Mouse (Mus musculus): ENCODE data around the gene Urah. TPM values are rescaled to one million over a fixed set of nuclear protein-coding genes. Genes with fewer than 3 reads are reported as not detected.

Gene Urah
- polyA plus RNA-seq, 1 experiment from 2014 or later, result 0.41 TPM

GRCm38 (mm10) chr7:140880865-140881515 is 46.2 kb downstream of the Urah start:
- DNase-seq (ENCODE audit: low spot score) (no peak), ATAC-seq (no peak)
- Histone ChIP-seq H3K9ac (ENCODE audit: low read length) (peak overlapping the region; percentile 83; the same call in 1 of the 2 replicates), H3K27ac (ENCODE audit: low read depth, low read length) (no peak overlapping the region), H3K4me1 (ENCODE audit: control insufficient read depth, insufficient read depth, low read length) (peaks cover 7% of the 10 kb centered on the region; the same call in 1 of the 2 replicates), H3K36me3 (ENCODE audit: control insufficient read depth, insufficient read depth, low read length) (peaks cover 12% of the 10 kb centered on the region), H3K9me3 (replicated peaks; ENCODE audit: control insufficient read depth, low read length) (no peaks in the 10 kb centered on the region), H3K4me3 (ENCODE audit: low read depth, low read length) (peak overlapping the region; percentile 85), H3K4me2 (ENCODE audit: low read length) (peak overlapping the region; percentile 70), H3K27me3 (replicated peaks; ENCODE audit: control insufficient read depth, insufficient read depth, low read length) (no peaks in the 10 kb centered on the region)
- WGBS, result 32% methylated on average over 8 of the region's 8 CpGs

GRCm38 (mm10) chr7:140881696-140882468 is 47.1 kb downstream of the Urah start, which contains the start of the genes Psmd13 and Sirt3:
TSS of gene Psmd13 (plus strand) at chr7:140881968.
TSS of gene Sirt3 (minus strand) at chr7:140882309.
- Histone ChIP-seq H3K9ac (ENCODE audit: low read length) (peak within 1 kb of the TSS; percentile 83), H3K4me1 (ENCODE audit: control insufficient read depth, insufficient read depth, low read length) (peaks cover 7% of the 10 kb centered on the region; the same call in 1 of the 2 replicates), H3K4me2 (ENCODE audit: low read length) (peak within 1 kb of the TSS; percentile 70), H3K27me3 (replicated peaks; ENCODE audit: control insufficient read depth, insufficient read depth, low read length) (no peaks in the 10 kb centered on the region), H3K36me3 (ENCODE audit: control insufficient read depth, insufficient read depth, low read length) (peaks cover 21% of the 10 kb centered on the region), H3K4me3 (ENCODE audit: low read depth, low read length) (peak within 1 kb of the TSS; percentile 85), H3K27ac (ENCODE audit: low read depth, low read length) (peak within 1 kb of the TSS; percentile 80), H3K9me3 (replicated peaks; ENCODE audit: control insufficient read depth, low read length) (no peaks in the 10 kb centered on the region)
- ATAC-seq (peak; percentile 97), DNase-seq (ENCODE audit: low spot score) (peak; percentile 97)
- WGBS, result under 1% methylated on average over 59 of the region's 59 CpGs

- H3K27ac ChIP-seq (ENCODE audit: low read depth, low read length), result peak overlapping the region; percentile 46; the same call in 1 of the 2 replicates
These were observed 47.6 kb downstream of the Urah start for GRCm38 (mm10) chr7:140882469-140882803.

More at GRCm38 (mm10) chr7:140882469-140882803, 47.6 kb downstream of the Urah start:
- H3K27me3 ChIP-seq (replicated peaks; ENCODE audit: control insufficient read depth, insufficient read depth, low read length), result no peaks in the 10 kb centered on the region
- no peak for ATAC-seq
- peaks cover 7% of the 10 kb centered on the region; the same call in 1 of the 2 replicates for H3K4me1 ChIP-seq (ENCODE audit: control insufficient read depth, insufficient read depth, low read length)
- WGBS, result under 1% methylated on average over 12 of the region's 12 CpGs
- no peak for DNase-seq (ENCODE audit: low spot score)
- H3K4me3 ChIP-seq (ENCODE audit: low read depth, low read length), result peak overlapping the region; percentile 85
- H3K36me3 ChIP-seq (ENCODE audit: control insufficient read depth, insufficient read depth, low read length), result peaks cover 26% of the 10 kb centered on the region
- H3K4me2 ChIP-seq (ENCODE audit: low read length), result peak overlapping the region; percentile 70
- no peaks in the 10 kb centered on the region for H3K9me3 ChIP-seq (replicated peaks; ENCODE audit: control insufficient read depth, low read length)
- H3K9ac ChIP-seq (ENCODE audit: low read length), result peak overlapping the region; percentile 83

Other genes with a start within 250 kb of the Urah start
- gene Olfr46, start 233.7 kb upstream of the Urah start, polyA plus RNA-seq (2014; fragmentation: Nextera tagmentation; extraction: Ambion mirVana), result not detected in 2 replicates
- not detected in 2 replicates for gene Olfr61, start 206.0 kb upstream of the Urah start, polyA plus RNA-seq (2014; fragmentation: Nextera tagmentation; extraction: Ambion mirVana)
- not detected in 2 replicates for gene Olfr53, start 188.6 kb upstream of the Urah start, polyA plus RNA-seq (2014; fragmentation: Nextera tagmentation; extraction: Ambion mirVana)
- gene Olfr539, start 175.1 kb upstream of the Urah start, polyA plus RNA-seq (2014; fragmentation: Nextera tagmentation; extraction: Ambion mirVana), result not detected in 2 replicates
- gene Olfr45, start 153.1 kb upstream of the Urah start, polyA plus RNA-seq (2014; fragmentation: Nextera tagmentation; extraction: Ambion mirVana), result not detected in 2 replicates
- not detected in 2 replicates for gene Olfr541, start 137.8 kb upstream of the Urah start, polyA plus RNA-seq (2014; fragmentation: Nextera tagmentation; extraction: Ambion mirVana)
- not detected in 2 replicates for gene Cyp2e1, start 71.3 kb upstream of the Urah start, polyA plus RNA-seq (2014; fragmentation: Nextera tagmentation; extraction: Ambion mirVana)
- 0.23 and 0.45 TPM in 2 replicates for gene Syce1, start 47.2 kb upstream of the Urah start, polyA plus RNA-seq (2014; fragmentation: Nextera tagmentation; extraction: Ambion mirVana)
- 12.3 and 13.6 TPM in 2 replicates for gene Zfp941, start 12.8 kb upstream of the Urah start, polyA plus RNA-seq (2014; fragmentation: Nextera tagmentation; extraction: Ambion mirVana)
- gene Scgb1c1, start 10.5 kb downstream of the Urah start, polyA plus RNA-seq (2014; fragmentation: Nextera tagmentation; extraction: Ambion mirVana), result not detected in 2 replicates
- gene Odf3, start 12.8 kb downstream of the Urah start, polyA plus RNA-seq (2014; fragmentation: Nextera tagmentation; extraction: Ambion mirVana), result not detected in 2 replicates
- not detected in 2 replicates for gene Gm45785, start 21.3 kb downstream of the Urah start, polyA plus RNA-seq (2014; fragmentation: Nextera tagmentation; extraction: Ambion mirVana)
- 95.0 and 96.9 TPM in 2 replicates for gene Ric8a, start 21.9 kb downstream of the Urah start, polyA plus RNA-seq (2014; fragmentation: Nextera tagmentation; extraction: Ambion mirVana)
- gene Bet1l, start 22.6 kb downstream of the Urah start, polyA plus RNA-seq (2014; fragmentation: Nextera tagmentation; extraction: Ambion mirVana), result 47.2 and 53.3 TPM in 2 replicates
- gene Psmd13, start 47.0 kb downstream of the Urah start, polyA plus RNA-seq (2014; fragmentation: Nextera tagmentation; extraction: Ambion mirVana), result 262 and 286 TPM in 2 replicates
- 28.2 and 29.5 TPM in 2 replicates for gene Sirt3, start 47.3 kb downstream of the Urah start, polyA plus RNA-seq (2014; fragmentation: Nextera tagmentation; extraction: Ambion mirVana)
- not detected in 2 replicates for gene Cox8b, start 65.4 kb downstream of the Urah start, polyA plus RNA-seq (2014; fragmentation: Nextera tagmentation; extraction: Ambion mirVana)
- 0.37 and 0.73 TPM in 2 replicates for gene Nlrp6, start 85.9 kb downstream of the Urah start, polyA plus RNA-seq (2014; fragmentation: Nextera tagmentation; extraction: Ambion mirVana)
- 8.8 TPM in 2 replicates for gene Pgghg, start 106.4 kb downstream of the Urah start, polyA plus RNA-seq (2014; fragmentation: Nextera tagmentation; extraction: Ambion mirVana)
- not detected in 2 replicates for gene Ifitm5, start 115.3 kb downstream of the Urah start, polyA plus RNA-seq (2014; fragmentation: Nextera tagmentation; extraction: Ambion mirVana)
- gene Gm45717, start 120.9 kb downstream of the Urah start, polyA plus RNA-seq (2014; fragmentation: Nextera tagmentation; extraction: Ambion mirVana), result not detected in 2 replicates
- gene Ifitm2, start 121.0 kb downstream of the Urah start, polyA plus RNA-seq (2014; fragmentation: Nextera tagmentation; extraction: Ambion mirVana), result 163 and 235 TPM in 2 replicates
- 11.0 and 12.2 TPM in 2 replicates for gene Ifitm1, start 132.2 kb downstream of the Urah start, polyA plus RNA-seq (2014; fragmentation: Nextera tagmentation; extraction: Ambion mirVana)
- gene Ifitm3, start 175.8 kb downstream of the Urah start, polyA plus RNA-seq (2014; fragmentation: Nextera tagmentation; extraction: Ambion mirVana), result 24.7 and 29.7 TPM in 2 replicates
- 0.27 and 0.37 TPM in 2 replicates for gene Ifitm6, start 182.9 kb downstream of the Urah start, polyA plus RNA-seq (2014; fragmentation: Nextera tagmentation; extraction: Ambion mirVana)
- not detected in 2 replicates for gene Gm17387, start 194.1 kb downstream of the Urah start, polyA plus RNA-seq (2014; fragmentation: Nextera tagmentation; extraction: Ambion mirVana)
- 29.1 and 29.5 TPM in 2 replicates for gene B4galnt4, start 226.1 kb downstream of the Urah start, polyA plus RNA-seq (2014; fragmentation: Nextera tagmentation; extraction: Ambion mirVana)
- gene Pkp3, start 243.2 kb downstream of the Urah start, polyA plus RNA-seq (2014; fragmentation: Nextera tagmentation; extraction: Ambion mirVana), result not detected in 2 replicates

All from forebrain, embryonic 14.5 days (tissue).